Mouse (Mus musculus) hindbrain, embryonic 11.5 days (tissue): ENCODE results near the gene Mettl6. TPM values are rescaled to one million over a fixed set of nuclear protein-coding genes. Genes with fewer than 3 reads are reported as not detected.
"Not testable (repeated sequence)": the region's sequence is repeated elsewhere in the genome, so short reads cannot be mapped to it uniquely, and the experiment has no call there.

Experiments
- ATAC-seq: fragments of 200-750 bp; cut with Nextera tagmentation; 2 replicates; pipeline ENCODE4 v1.8.0; 2017; ENCODE audit warnings: mild to moderate bottlenecking, moderate TSS enrichment, moderate library complexity; ENCODE audit not compliant: low FRiP score
- DNase-seq: peaks from one replicate; pipeline ENCODE4 v3.0.0-alpha.2; 2015; ENCODE audit warnings: low spot score
- H3K27ac ChIP-seq: fragments of 300-500 bp; sonication (generic); 2 replicates; pipeline ENCODE4 v1.5.1; 2014; ENCODE audit warnings: mild to moderate bottlenecking, low read depth, low read length
- H3K27me3 ChIP-seq: fragments of 300-500 bp; sonication (generic); 2 replicates; pipeline ENCODE4 v1.6.1; 2014; ENCODE audit warnings: mild to moderate bottlenecking, low read length, moderate library complexity, mixed read lengths; ENCODE audit not compliant: control insufficient read depth, insufficient read depth
- H3K36me3 ChIP-seq: fragments of 300-500 bp; sonication (generic); 2 replicates; pipeline ENCODE4 v1.6.1; 2014; ENCODE audit warnings: mild to moderate bottlenecking, low read length, moderate library complexity, mixed read lengths; ENCODE audit not compliant: control insufficient read depth, insufficient read depth
- H3K4me1 ChIP-seq: fragments of 300-500 bp; sonication (generic); replicated peaks from 2 replicates; pipeline ENCODE4 v1.6.1; 2014; ENCODE audit warnings: low read length, mixed read lengths; ENCODE audit not compliant: control insufficient read depth, insufficient read depth
- H3K4me2 ChIP-seq: fragments of 300-500 bp; sonication (generic); replicated peaks from 2 replicates; pipeline ENCODE4 v1.6.1; 2014; ENCODE audit warnings: mild to moderate bottlenecking, low read depth, low read length
- H3K4me3 ChIP-seq: fragments of 300-500 bp; sonication (generic); 2 replicates; pipeline ENCODE4 v1.5.1; 2014; ENCODE audit warnings: low read depth, low read length
- H3K9ac ChIP-seq: fragments of 300-500 bp; sonication (generic); 2 replicates; pipeline ENCODE4 v1.6.1; 2014; ENCODE audit warnings: low read depth, low read length
- H3K9me3 ChIP-seq: fragments of 300-500 bp; sonication (generic); 2 replicates; pipeline ENCODE4 v1.6.1; 2016; ENCODE audit warnings: low read length; ENCODE audit not compliant: control insufficient read depth
- WGBS: fragments of 180-500 bp; shearing (Covaris S2); extraction: QIAGEN DNeasy Blood & Tissue Kit; methylation state at CpG from one replicate; pipeline ENCODE4 v1.1.7; 2014; 5-methylcytosine and 5-hydroxymethylcytosine counted together
- polyA plus RNA-seq: library from polyadenylated mRNA; unstranded; fragments of >200 nt; fragmentation: Nextera tagmentation; extraction: Ambion mirVana; gene quantifications from 2 replicates; pipeline ENCODE4 v1.2.1, GENCODE M21; 2014

Gene Mettl6
- polyA plus RNA-seq, 1 experiment from 2014 or later = 86.9 TPM

- 58% methylated on average over 8 of the region's 8 CpGs for WGBS
- H3K27me3 ChIP-seq = no peaks in the 10 kb centered on the region
- no peaks in the 10 kb centered on the region for H3K4me1 ChIP-seq
- no peak overlapping the region for H3K4me2 ChIP-seq
- ATAC-seq = no peak
- H3K36me3 ChIP-seq = no peaks in the 10 kb centered on the region
- no peaks in the 10 kb centered on the region for H3K9me3 ChIP-seq
- H3K4me3 ChIP-seq = no peak overlapping the region
- DNase-seq = peak; percentile 21
- no peak overlapping the region for H3K27ac ChIP-seq
- no peak overlapping the region for H3K9ac ChIP-seq
Observed at GRCm38 (mm10) chr14:31464176-31464575, 30.7 kb downstream of the Mettl6 start.

- Histone ChIP-seq H3K27ac (no peak overlapping the region), H3K9me3 (no peaks in the 10 kb centered on the region), H3K27me3 (no peaks in the 10 kb centered on the region), H3K9ac (no peak overlapping the region), H3K4me2 (no peak overlapping the region), H3K36me3 (no peaks in the 10 kb centered on the region), H3K4me1 (no peaks in the 10 kb centered on the region), H3K4me3 (no peak overlapping the region)
- DNase-seq = no peak
- ATAC-seq = no peak
- WGBS = 80% methylated on average over 6 of the region's 6 CpGs
Observed at GRCm38 (mm10) chr14:31462886-31463285, 32.0 kb downstream of the Mettl6 start.

GRCm38 (mm10) chr14:31462226-31462625 lies 32.6 kb downstream of the Mettl6 start:
- WGBS = 72% methylated on average over 5 of the region's 5 CpGs
- H3K4me2 ChIP-seq, H3K9ac ChIP-seq, H3K4me1 ChIP-seq, H3K4me3 ChIP-seq, ATAC-seq, H3K36me3 ChIP-seq, H3K9me3 ChIP-seq, H3K27ac ChIP-seq, H3K27me3 ChIP-seq, DNase-seq: not testable (repeated sequence)

GRCm38 (mm10) chr14:31458006-31458405 lies 36.8 kb downstream of the Mettl6 start:
- Histone ChIP-seq H3K27ac (no peak overlapping the region), H3K4me2 (no peak overlapping the region), H3K9me3 (no peaks in the 10 kb centered on the region), H3K9ac (no peak overlapping the region), H3K4me1 (no peaks in the 10 kb centered on the region), H3K36me3 (no peaks in the 10 kb centered on the region), H3K4me3 (no peak overlapping the region), H3K27me3 (no peaks in the 10 kb centered on the region)
- ATAC-seq (no peak), DNase-seq (no peak)
- WGBS = 86% methylated on average over 12 of the region's 12 CpGs

- no peak for ATAC-seq
- Histone ChIP-seq H3K4me2 (no peak overlapping the region), H3K4me3 (no peak overlapping the region), H3K36me3 (no peaks in the 10 kb centered on the region), H3K27me3 (no peaks in the 10 kb centered on the region), H3K27ac (no peak overlapping the region), H3K9me3 (no peaks in the 10 kb centered on the region), H3K4me1 (no peaks in the 10 kb centered on the region), H3K9ac (no peak overlapping the region)
- WGBS = 90% methylated on average over 6 of the region's 6 CpGs
- DNase-seq = no peak
Observed at GRCm38 (mm10) chr14:31456064-31456721, 38.6 kb downstream of the Mettl6 start.

- Histone ChIP-seq H3K9ac (no peak overlapping the region), H3K4me1 (no peaks in the 10 kb centered on the region), H3K4me2 (no peak overlapping the region), H3K27me3 (no peaks in the 10 kb centered on the region), H3K9me3 (no peaks in the 10 kb centered on the region), H3K4me3 (no peak overlapping the region), H3K36me3 (no peaks in the 10 kb centered on the region), H3K27ac (no peak overlapping the region)
- no peak for ATAC-seq
- WGBS = 90% methylated on average over 8 of the region's 8 CpGs
- DNase-seq = no peak
Observed at GRCm38 (mm10) chr14:31454849-31455566, 39.8 kb downstream of the Mettl6 start.

GRCm38 (mm10) chr14:31453946-31454345 lies 40.9 kb downstream of the Mettl6 start:
- WGBS = 61% methylated on average over 12 of the region's 12 CpGs
- not testable (repeated sequence) for H3K36me3 ChIP-seq, H3K9me3 ChIP-seq, H3K27ac ChIP-seq, ATAC-seq, H3K4me3 ChIP-seq, H3K9ac ChIP-seq, H3K4me2 ChIP-seq, H3K27me3 ChIP-seq, H3K4me1 ChIP-seq, DNase-seq

GRCm38 (mm10) chr14:31448994-31449393 lies 45.8 kb downstream of the Mettl6 start:
- H3K9ac ChIP-seq = no peak overlapping the region
- H3K27ac ChIP-seq = no peak overlapping the region
- 74% methylated on average over 5 of the region's 5 CpGs for WGBS
- no peak overlapping the region for H3K4me2 ChIP-seq
- H3K4me3 ChIP-seq = no peak overlapping the region
- ATAC-seq = no peak
- no peaks in the 10 kb centered on the region for H3K4me1 ChIP-seq
- DNase-seq = no peak
- no peaks in the 10 kb centered on the region for H3K36me3 ChIP-seq
- no peaks in the 10 kb centered on the region for H3K9me3 ChIP-seq
- H3K27me3 ChIP-seq = no peaks in the 10 kb centered on the region

GRCm38 (mm10) chr14:31443616-31444015 lies 51.2 kb downstream of the Mettl6 start:
- no peak overlapping the region for H3K9ac ChIP-seq
- H3K4me3 ChIP-seq = no peak overlapping the region
- H3K9me3 ChIP-seq = no peaks in the 10 kb centered on the region
- H3K36me3 ChIP-seq = no peaks in the 10 kb centered on the region
- H3K27ac ChIP-seq = no peak overlapping the region
- no peaks in the 10 kb centered on the region for H3K4me1 ChIP-seq
- no peak overlapping the region for H3K4me2 ChIP-seq
- WGBS = 65% methylated on average over 6 of the region's 6 CpGs
- ATAC-seq (no peak), DNase-seq (no peak)
- no peaks in the 10 kb centered on the region for H3K27me3 ChIP-seq
